Mouse (Mus musculus) CH12.LX (cell line): Measurements from ENCODE around the gene Smchd1. TPM values are rescaled to one million over a fixed set of nuclear protein-coding genes. Genes with fewer than 3 reads are reported as not detected.

Experiments
- DNase-seq: peaks from one replicate; pipeline ENCODE4 v3.0.0-alpha.2; 2013; ENCODE audit errors: extremely low read depth
- H3K27ac ChIP-seq: 2 replicates; pipeline ENCODE4 v1.5.1; 2012; ENCODE audit warnings: low read depth, mild to moderate bottlenecking, control low read depth, moderate library complexity; ENCODE audit not compliant: insufficient read depth
- H3K27me3 ChIP-seq: replicated peaks from 2 replicates; pipeline ENCODE3; 2012; ENCODE audit warnings: inconsistent platforms
- H3K36me3 ChIP-seq, 2 experiments: replicated peaks in 1 of 2; 2 replicates each; pipeline versions ENCODE3 to v1.6.1; 2012; ENCODE audit warnings: inconsistent platforms in 1 of 2, low read length in 1 of 2, mild to moderate bottlenecking in 1 of 2, mixed read lengths in 1 of 2, moderate library complexity in 1 of 2; ENCODE audit not compliant: control insufficient read depth in 1 of 2, insufficient read depth in 1 of 2
- H3K4me1 ChIP-seq, 2 experiments: 2 replicates each; pipeline ENCODE4 v1.6.1; 2012; ENCODE audit warnings: inconsistent platforms in 1 of 2, moderate library complexity in 1 of 2; ENCODE audit not compliant: insufficient read depth in 2 of 2, control insufficient read depth in 1 of 2
- H3K4me2 ChIP-seq: 2 replicates; pipeline ENCODE4 v1.6.1; 2012; ENCODE audit warnings: low read depth, mild to moderate bottlenecking, control low read depth; ENCODE audit not compliant: poor library complexity, insufficient read depth, severe bottlenecking
- H3K4me3 ChIP-seq, 3 experiments: fragments of 150-350 bp in 1 of 3; sonication (generic) in 1 of 3; replicated peaks in 1 of 3; 2 replicates each; pipeline versions ENCODE3 to v1.5.1; 2011 to 2012; ENCODE audit warnings: low read depth in 2 of 3, low read length in 2 of 3, mild to moderate bottlenecking in 2 of 3, moderate library complexity in 2 of 3, control low read depth in 1 of 3, improper control_type of control experiment in 1 of 3, inconsistent platforms in 1 of 3, mixed read lengths in 1 of 3; ENCODE audit not compliant: poor library complexity in 1 of 3
- H3K79me2 ChIP-seq: replicated peaks from 2 replicates; pipeline ENCODE4 v1.6.1; 2012; ENCODE audit warnings: mild to moderate bottlenecking, moderate library complexity; ENCODE audit not compliant: control insufficient read depth, poor library complexity, insufficient read depth, severe bottlenecking; ENCODE audit errors: extremely low read depth
- H3K9ac ChIP-seq: 2 replicates; pipeline ENCODE4 v1.6.1; 2012; ENCODE audit warnings: low read depth, mild to moderate bottlenecking, control low read depth, moderate library complexity; ENCODE audit not compliant: insufficient read depth
- H3K9me3 ChIP-seq: replicated peaks from 2 replicates; pipeline ENCODE3; 2012; ENCODE audit warnings: low read length, inconsistent platforms, mixed read lengths
- BHLHE40 ChIP-seq: IDR thresholded peaks from 2 replicates; pipeline ENCODE4 v1.6.1; 2011; ENCODE audit warnings: mild to moderate bottlenecking, low read depth, low read length, improper control_type of control experiment
- EP300 ChIP-seq: IDR thresholded peaks from 2 replicates; pipeline ENCODE4 v1.6.1; 2011; ENCODE audit warnings: low read length, improper control_type of control experiment
- ETS1 ChIP-seq: conservative IDR thresholded peaks from 2 replicates; pipeline ENCODE4 v1.6.1; 2012; ENCODE audit warnings: low read depth, mild to moderate bottlenecking, inconsistent platforms, low read length, improper control_type of control experiment, moderate library complexity
- GABPA ChIP-seq: IDR thresholded peaks from 2 replicates; pipeline ENCODE4 v1.6.1; 2012; ENCODE audit warnings: low read depth, low read length, improper control_type of control experiment, inconsistent platforms; ENCODE audit not compliant: insufficient replicate concordance
- HCFC1 ChIP-seq: IDR thresholded peaks from 2 replicates; pipeline ENCODE4 v1.6.1; 2012; ENCODE audit warnings: low read depth, mild to moderate bottlenecking, inconsistent platforms, low read length, improper control_type of control experiment
- JUN ChIP-seq: IDR thresholded peaks from 2 replicates; pipeline ENCODE4 v1.6.1; 2011; ENCODE audit warnings: low read depth, mild to moderate bottlenecking, low read length, improper control_type of control experiment, moderate library complexity; ENCODE audit not compliant: insufficient read depth
- JUND ChIP-seq: conservative IDR thresholded peaks from 2 replicates; pipeline ENCODE4 v1.6.1; 2011; ENCODE audit warnings: low read depth, low read length, improper control_type of control experiment
- MAZ ChIP-seq: IDR thresholded peaks from 2 replicates; pipeline ENCODE4 v1.6.1; 2012; ENCODE audit warnings: low read depth, mild to moderate bottlenecking, inconsistent platforms, low read length, improper control_type of control experiment, moderate library complexity
- MEF2A ChIP-seq: IDR thresholded peaks from 2 replicates; pipeline ENCODE4 v1.6.1; 2014; ENCODE audit warnings: low read depth, mild to moderate bottlenecking, inconsistent platforms, low read length, improper control_type of control experiment, borderline replicate concordance
- NELFE ChIP-seq: IDR thresholded peaks from 2 replicates; pipeline ENCODE4 v1.6.1; 2011; ENCODE audit warnings: low read depth, low read length, improper control_type of control experiment
- POLR2A ChIP-seq: IDR thresholded peaks from 2 replicates; pipeline ENCODE4 v1.6.1; 2011; ENCODE audit warnings: low read depth, mild to moderate bottlenecking, improper control_type of control experiment, low read length
- TBP ChIP-seq: conservative IDR thresholded peaks from 2 replicates; pipeline ENCODE4 v1.6.1; 2011; ENCODE audit warnings: low read depth, low read length, improper control_type of control experiment
- UBTF ChIP-seq: IDR thresholded peaks from 2 replicates; pipeline ENCODE4 v1.6.1; 2012; ENCODE audit warnings: low read depth, mild to moderate bottlenecking, inconsistent platforms, low read length, improper control_type of control experiment, moderate library complexity
- USF1 ChIP-seq: IDR thresholded peaks from 2 replicates; pipeline ENCODE4 v1.6.1; 2014; ENCODE audit warnings: low read depth, mild to moderate bottlenecking, inconsistent platforms, low read length, improper control_type of control experiment
- ZMIZ1 ChIP-seq: IDR thresholded peaks from 2 replicates; pipeline ENCODE4 v1.6.1; 2012; ENCODE audit warnings: low read depth, mild to moderate bottlenecking, inconsistent platforms, low read length, improper control_type of control experiment
- dilution Hi-C: fragments of 300-500 bp; cut with MboI; formaldehyde crosslinking; loops from 2 replicates; pipeline ENCODE4 v1.14.3; 2020; ENCODE audit warnings: low sequenced_read_pairs; ENCODE audit not compliant: extremely low pct_unique_long_range_greater_than_20kb, extremely low pct_ligation_motif_present
- in situ Hi-C: fragments of 300-500 bp; cut with MboI; formaldehyde crosslinking; loops from 3 replicates; pipeline ENCODE4 v1.14.3; 2019; ENCODE audit warnings: low sequenced_read_pairs, low pct_ligation_motif_present, low pct_unique_long_range_greater_than_20kb, mixed read lengths
- polyA plus RNA-seq: library from polyadenylated mRNA; unstranded; fragments of >175 nt; gene quantifications from 2 replicates; pipeline ENCODE4 v1.2.1, GENCODE M21; 2012; ENCODE audit warnings: low read depth; ENCODE audit not compliant: insufficient read length
- total RNA-seq, 2 experiments: library from RNA; depleted of rRNA; stranded (reverse); fragments of 300-350 nt in 1 of 2; fragments of >200 nt in 1 of 2; gene quantifications; 2 replicates each; pipeline ENCODE4 v1.2.3; 2012 to 2014

Gene Smchd1
- total and polyA plus RNA-seq, 3 experiments = 44.4 to 73.9 (median 59.4) TPM

DNA sequence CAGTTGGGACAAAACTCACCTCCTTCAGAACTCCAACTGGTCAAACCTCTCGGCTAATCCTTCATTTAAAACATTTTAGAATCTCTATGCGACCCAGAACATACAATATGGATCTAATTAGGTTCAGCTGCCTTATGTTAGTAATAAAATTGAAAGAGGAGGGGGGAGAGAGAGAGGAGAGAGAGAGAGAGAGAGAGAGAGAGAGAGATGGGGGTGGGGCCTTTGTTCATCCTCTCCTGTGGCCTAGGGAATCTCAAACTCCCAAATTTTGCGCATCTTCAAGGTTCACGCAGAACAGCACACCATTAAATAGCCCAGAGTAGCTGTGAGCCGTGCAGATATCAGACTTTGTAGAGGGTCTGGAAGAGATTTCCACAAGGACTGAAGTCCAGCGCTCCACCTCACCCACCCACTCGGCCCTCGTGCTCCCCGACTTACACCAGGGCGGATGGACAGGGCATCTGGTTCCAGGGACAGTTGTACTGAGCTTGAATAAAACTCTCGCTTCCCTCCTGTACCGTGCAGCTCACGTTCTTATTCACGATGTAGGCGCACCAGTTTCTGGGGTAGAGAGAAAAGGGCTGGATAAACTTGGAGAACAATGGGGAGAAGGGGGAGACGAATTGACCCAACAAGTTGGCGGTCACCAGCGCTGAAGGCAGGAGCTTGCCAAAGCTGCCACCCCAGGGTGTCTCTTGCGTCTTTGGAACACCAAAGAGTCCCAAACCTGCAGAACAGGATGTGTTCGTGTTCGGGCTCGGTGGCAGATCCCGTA is 165.2 kb downstream of the Smchd1 start:
- DNase-seq = no peak
- Histone ChIP-seq H3K36me3 (no peaks in the 10 kb centered on the region), H3K27ac (no peak overlapping the region), H3K27me3 (no peaks in the 10 kb centered on the region), H3K4me1 (peaks cover 0 to 4% of the 10 kb centered on the region in 2 experiments; a peak in 2 of 4 replicates), H3K4me2 (no peak overlapping the region), H3K4me3 (no peak overlapping the region), H3K79me2 (no peaks in the 10 kb centered on the region), H3K9ac (no peak overlapping the region)
- dilution Hi-C loops = no loop called here
- in situ Hi-C loops = no loop called here
- TF ChIP-seq JUND (no peak), TBP (no peak), BHLHE40 (no peak), JUN (no peak), POLR2A (no peak), MEF2A (no peak)
- TF ChIP-seq, all 38 proteins: peak for 0
- no peaks in the 10 kb centered on the region for H3K9me3 ChIP-seq

DNA sequence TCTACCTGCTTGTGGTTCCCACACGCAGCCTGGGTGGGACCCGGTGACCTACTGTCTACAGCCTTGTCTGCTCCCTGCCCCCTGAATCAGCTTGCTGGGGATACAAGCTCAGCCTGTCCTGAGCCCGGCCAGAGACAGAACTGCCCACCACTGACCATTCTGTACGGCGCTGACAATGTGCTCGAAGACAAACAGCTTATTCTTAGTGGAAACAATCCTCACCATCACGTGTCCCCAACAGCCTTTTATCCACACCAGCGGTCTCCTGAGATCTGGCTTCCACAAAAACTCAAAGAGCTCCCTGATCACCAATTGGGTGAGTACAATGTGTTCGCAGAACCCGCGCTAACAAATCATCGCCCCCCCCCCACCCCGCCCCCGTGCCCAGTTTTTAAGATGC is 166.0 kb downstream of the Smchd1 start:
- H3K4me3 ChIP-seq = no peak overlapping the region
- in situ Hi-C loops = no loop called here
- H3K79me2 ChIP-seq = no peaks in the 10 kb centered on the region
- dilution Hi-C loops = no loop called here
- H3K4me2 ChIP-seq = no peak overlapping the region
- TF ChIP-seq MEF2A (no peak), MAZ (no peak), NELFE (no peak), JUN (no peak), USF1 (no peak)
- TF ChIP-seq, all 38 proteins: peak for 0
- DNase-seq = no peak
- peaks cover 0 to 4% of the 10 kb centered on the region in 2 experiments; a peak in 2 of 4 replicates for H3K4me1 ChIP-seq
- H3K27me3 ChIP-seq = no peaks in the 10 kb centered on the region
- H3K9ac ChIP-seq = no peak overlapping the region
- no peaks in the 10 kb centered on the region for H3K9me3 ChIP-seq
- no peak overlapping the region for H3K27ac ChIP-seq
- no peaks in the 10 kb centered on the region for H3K36me3 ChIP-seq

DNA sequence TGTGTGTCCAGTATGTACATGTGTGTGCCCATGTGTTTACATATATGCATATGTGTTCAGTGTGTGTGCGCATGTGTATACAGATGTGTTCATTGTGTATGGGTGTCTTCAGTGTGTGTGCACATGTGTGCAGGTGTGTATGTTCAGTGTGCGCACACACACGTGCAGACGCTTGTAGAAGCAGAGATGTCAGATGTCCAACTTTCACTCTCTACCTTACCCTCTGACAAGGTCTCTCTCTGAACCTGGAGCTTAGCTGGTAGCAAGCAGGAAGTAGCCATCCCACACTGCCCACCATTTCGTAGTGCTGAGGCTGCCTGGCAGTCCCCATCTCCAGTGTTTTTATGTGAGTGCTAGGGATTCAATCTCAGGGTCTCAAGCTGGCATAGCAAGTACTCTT is 166.8 kb downstream of the Smchd1 start:
- no peaks in the 10 kb centered on the region for H3K79me2 ChIP-seq
- no peak overlapping the region for H3K4me3 ChIP-seq
- H3K27me3 ChIP-seq = no peaks in the 10 kb centered on the region
- dilution Hi-C loops (no loop called here), in situ Hi-C loops (no loop called here)
- no peak overlapping the region for H3K9ac ChIP-seq
- no peak overlapping the region for H3K4me2 ChIP-seq
- H3K36me3 ChIP-seq = no peaks in the 10 kb centered on the region
- H3K27ac ChIP-seq = no peak overlapping the region
- DNase-seq = no peak
- no peak for TF ChIP-seq ETS1
- TF ChIP-seq JUN = no peak
- no peak for TF ChIP-seq MAZ
- TF ChIP-seq NELFE = no peak
- no peak for TF ChIP-seq ZMIZ1
- TF ChIP-seq EP300 = no peak
- no peak for TF ChIP-seq HCFC1
- TF ChIP-seq GABPA = no peak
- TF ChIP-seq UBTF = no peak
- no peak for TF ChIP-seq JUND
- no peaks in the 10 kb centered on the region for H3K9me3 ChIP-seq
- H3K4me1 ChIP-seq = peaks cover 0 to 4% of the 10 kb centered on the region in 2 experiments; a peak in 2 of 4 replicates
